Mouse (Mus musculus): ENCODE data around the gene Tmem132d.

DNA sequence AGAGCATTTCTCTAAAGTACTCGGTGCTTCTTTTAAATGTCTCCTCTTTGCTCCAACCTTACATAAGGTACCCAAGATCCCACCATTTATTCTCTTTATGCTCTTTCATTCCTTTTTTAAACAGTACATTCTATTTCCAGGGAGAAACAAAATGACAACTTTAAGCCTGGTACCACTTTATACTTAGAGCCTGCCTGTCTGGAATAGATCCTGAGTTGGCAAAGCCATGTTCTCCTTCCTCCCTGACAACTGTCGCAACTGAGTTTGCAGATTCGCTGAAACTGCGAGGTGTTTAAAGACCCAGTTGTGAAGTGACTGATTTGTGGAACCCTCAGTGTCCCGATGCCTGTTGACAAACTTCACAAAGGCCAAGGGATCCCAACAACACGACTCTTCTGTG lies 165.5 kb downstream of the Tmem132d start:
- TF ChIP-seq CTCF (IDR thresholded peaks at IDR 0.05; ENCODE audit: borderline replicate concordance, insufficient read depth, low read length) = no peak
- TF ChIP-seq POLR2A (IDR thresholded peaks at IDR 0.05; ENCODE audit: low read depth, low read length) = no peak

All from embryonic fibroblast, embryonic 13.5 days (primary cell).